Mouse (Mus musculus): ENCODE measurements around the gene Gm20388. TPM values are rescaled to one million over a fixed set of nuclear protein-coding genes. Genes with fewer than 3 reads are reported as not detected.

The Gm20388 gene
- polyA plus RNA-seq, 1 experiment: 18.7 TPM

DNA sequence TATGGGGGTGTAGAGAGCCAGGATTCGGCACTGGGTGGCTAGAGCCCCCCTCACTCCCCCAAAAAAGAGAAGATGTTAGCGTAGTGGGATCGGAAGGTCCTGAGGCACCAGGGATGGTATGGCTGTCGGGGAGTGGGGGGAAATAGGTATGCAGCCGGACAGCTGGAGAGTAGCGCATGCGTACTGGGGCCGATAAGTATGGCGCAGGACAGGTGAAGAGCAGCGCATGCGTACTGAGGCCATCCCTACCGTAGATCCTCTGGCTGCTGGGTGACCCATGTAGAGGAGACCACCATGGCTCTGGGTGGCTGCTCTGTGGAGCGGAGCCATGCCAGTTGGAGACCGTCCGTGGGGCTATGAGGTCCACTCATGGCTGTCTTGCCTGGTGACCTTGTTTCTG lies 585.8 kb downstream of the Gm20388 start:
- WGBS: 96% methylated on average over 15 of the region's 15 CpGs

DNA sequence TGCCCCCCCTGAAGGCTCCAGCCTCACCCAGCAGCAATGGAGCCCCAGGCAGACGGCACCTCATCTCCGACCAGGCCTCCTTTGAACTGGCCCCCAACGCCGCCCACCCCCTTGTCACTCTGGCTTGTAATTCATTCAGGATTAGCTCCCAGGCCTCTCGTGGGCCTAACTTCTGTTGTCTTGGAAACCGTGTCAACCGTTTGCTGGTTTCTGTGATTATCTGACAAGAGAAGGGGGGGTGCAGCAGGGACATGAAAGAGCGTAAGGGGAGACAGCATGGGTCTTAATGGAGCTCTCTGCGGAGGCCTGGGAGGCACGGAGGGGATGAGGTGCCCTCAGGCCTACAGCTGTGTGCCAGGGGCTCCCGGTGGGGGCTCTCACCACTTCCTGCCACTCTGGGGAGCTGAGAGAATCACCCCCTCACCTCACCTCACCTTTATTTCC lies 586.9 kb downstream of the Gm20388 start:
- H3K27me3 ChIP-seq (ENCODE audit: control insufficient read depth, insufficient read depth, low read length): no peaks in the 10 kb centered on the region
- H3K4me1 ChIP-seq (ENCODE audit: control insufficient read depth, insufficient read depth, low read length): peaks cover 74% of the 10 kb centered on the region
- no peak overlapping the region for H3K4me3 ChIP-seq (replicated peaks; ENCODE audit: insufficient read depth, low read depth, low read length)
- TF ChIP-seq POLR2A (IDR thresholded peaks at IDR 0.05; ENCODE audit: borderline replicate concordance, insufficient read depth, low read length) (no peak), CTCF (IDR thresholded peaks at IDR 0.05; ENCODE audit: borderline replicate concordance, insufficient read depth, low read depth, low read length) (no peak)
- H3K27ac ChIP-seq (ENCODE audit: insufficient read depth, low read length): peak overlapping the region; percentile 9; the same call in 1 of the 2 replicates
- 60% methylated on average over 11 of the region's 11 CpGs for WGBS
- DNase-seq: no peak

More for the DNA sequence above, 585.8 kb downstream of the Gm20388 start:
- no peak for DNase-seq
- no peaks in the 10 kb centered on the region for H3K27me3 ChIP-seq (ENCODE audit: control insufficient read depth, insufficient read depth, low read length)
- no peak for TF ChIP-seq POLR2A (IDR thresholded peaks at IDR 0.05; ENCODE audit: borderline replicate concordance, insufficient read depth, low read length)
- TF ChIP-seq CTCF (IDR thresholded peaks at IDR 0.05; ENCODE audit: borderline replicate concordance, insufficient read depth, low read depth, low read length): no peak
- H3K27ac ChIP-seq (ENCODE audit: insufficient read depth, low read length): no peak overlapping the region
- no peak overlapping the region for H3K4me3 ChIP-seq (replicated peaks; ENCODE audit: insufficient read depth, low read depth, low read length)
- H3K4me1 ChIP-seq (ENCODE audit: control insufficient read depth, insufficient read depth, low read length): peaks cover 78% of the 10 kb centered on the region

DNA sequence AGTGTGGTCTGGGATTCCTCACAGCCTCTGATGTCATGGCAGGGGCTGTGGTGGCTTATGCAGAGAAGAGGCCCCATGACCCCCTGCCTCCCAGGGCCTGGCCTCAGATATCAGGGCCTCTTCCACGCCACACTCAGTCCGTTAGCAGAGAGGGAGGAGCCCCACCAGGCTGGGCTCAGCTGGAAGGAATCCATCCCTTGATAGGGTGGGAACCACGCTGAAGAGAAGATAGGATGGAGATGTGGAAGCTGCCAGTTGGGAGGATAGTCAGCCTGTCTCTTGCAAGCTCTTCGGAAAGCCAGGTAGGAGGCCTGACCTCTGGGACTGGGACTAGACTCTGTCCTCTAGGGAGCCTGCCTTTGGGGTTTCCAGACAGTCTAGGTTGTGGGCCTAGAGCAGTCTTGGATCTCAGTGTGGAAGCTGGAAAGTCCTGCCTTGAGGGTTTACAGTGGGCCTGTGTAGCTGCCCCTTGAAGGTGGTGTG lies 587.7 kb downstream of the Gm20388 start:
- Histone ChIP-seq H3K4me3 (replicated peaks; ENCODE audit: insufficient read depth, low read depth, low read length) (peak overlapping the region; percentile 13), H3K27me3 (ENCODE audit: control insufficient read depth, insufficient read depth, low read length) (no peaks in the 10 kb centered on the region), H3K4me1 (ENCODE audit: control insufficient read depth, insufficient read depth, low read length) (peaks cover 70% of the 10 kb centered on the region), H3K27ac (ENCODE audit: insufficient read depth, low read length) (peak overlapping the region; percentile 82)
- TF ChIP-seq CTCF (IDR thresholded peaks at IDR 0.05; ENCODE audit: borderline replicate concordance, insufficient read depth, low read depth, low read length) (no peak), POLR2A (IDR thresholded peaks at IDR 0.05; ENCODE audit: borderline replicate concordance, insufficient read depth, low read length) (no peak)
- DNase-seq: peak in 1 of 2 experiments; percentile 52
- 35% methylated on average over 4 of the region's 4 CpGs for WGBS

DNA sequence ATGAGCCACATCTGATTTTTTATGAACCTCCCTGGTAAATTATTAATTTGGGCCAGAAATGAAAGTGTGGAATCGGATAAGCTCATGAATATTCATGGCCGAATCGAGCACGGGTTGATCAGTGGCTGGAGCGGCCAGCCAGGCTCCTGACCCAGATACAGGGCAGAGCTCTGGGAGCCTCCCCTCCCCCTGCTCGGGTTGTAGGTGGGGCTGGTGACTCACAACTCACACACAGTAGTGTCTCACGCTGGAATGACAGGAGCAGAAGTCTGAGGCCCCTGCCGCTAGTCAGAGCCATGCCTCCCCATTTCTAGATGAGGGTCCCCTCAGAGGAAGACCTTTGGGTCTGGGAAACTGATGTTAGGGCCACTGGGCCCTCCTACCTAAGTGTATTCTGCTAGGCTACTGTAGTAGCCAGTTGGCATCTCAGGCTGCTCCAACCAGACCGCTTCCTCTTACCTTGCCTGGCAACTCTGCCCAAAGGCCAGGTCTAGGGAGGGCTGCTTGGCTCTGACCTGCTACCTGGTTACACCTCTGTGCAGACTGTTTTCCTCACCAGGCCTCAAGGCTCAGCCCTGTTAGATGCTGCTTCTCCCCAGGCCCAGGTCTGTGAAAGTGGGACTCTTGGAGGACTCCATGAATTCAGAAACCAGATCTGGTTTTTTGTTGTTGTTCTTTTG lies 588.4 kb downstream of the Gm20388 start:
- no peaks in the 10 kb centered on the region for H3K27me3 ChIP-seq (ENCODE audit: control insufficient read depth, insufficient read depth, low read length)
- peak; percentile 84 to 90 for DNase-seq
- peaks cover 68% of the 10 kb centered on the region for H3K4me1 ChIP-seq (ENCODE audit: control insufficient read depth, insufficient read depth, low read length)
- peak overlapping the region; percentile 82 for H3K27ac ChIP-seq (ENCODE audit: insufficient read depth, low read length)
- WGBS: 5% methylated on average over 9 of the region's 9 CpGs
- peak overlapping the region; percentile 13 for H3K4me3 ChIP-seq (replicated peaks; ENCODE audit: insufficient read depth, low read depth, low read length)
- TF ChIP-seq CTCF (IDR thresholded peaks at IDR 0.05; ENCODE audit: borderline replicate concordance, insufficient read depth, low read depth, low read length): no peak
- TF ChIP-seq POLR2A (IDR thresholded peaks at IDR 0.05; ENCODE audit: borderline replicate concordance, insufficient read depth, low read length): peak; percentile 9; the same call in 1 of the 2 replicates

DNA sequence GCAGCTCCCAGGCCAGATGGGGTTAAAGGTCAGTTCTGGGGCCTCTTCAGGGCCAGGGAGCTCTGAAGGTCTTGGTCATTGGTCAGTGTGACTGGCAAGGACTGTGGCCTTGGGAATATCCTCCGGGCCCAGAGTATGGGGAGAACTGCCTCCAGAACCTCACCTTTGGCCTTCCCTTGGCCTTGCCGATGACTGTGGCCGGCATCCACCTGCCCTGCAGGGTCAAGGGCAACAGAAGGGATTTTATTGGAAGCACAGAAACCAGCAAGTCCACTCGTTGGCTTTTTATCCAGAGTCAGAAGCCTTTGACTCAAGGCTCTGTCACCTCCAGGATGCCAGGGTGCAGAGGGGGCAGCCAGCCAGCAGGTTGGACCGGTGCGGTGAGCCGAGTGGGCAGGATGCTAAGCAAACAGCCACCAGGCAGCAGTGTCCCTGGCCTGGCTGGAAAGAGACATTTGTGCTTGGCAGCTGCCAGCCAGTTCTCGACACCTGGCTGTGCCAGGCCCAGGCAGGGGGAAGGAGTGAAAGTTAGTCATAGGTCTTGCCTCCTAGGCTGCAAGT lies 590.1 kb downstream of the Gm20388 start:
- peak; percentile 68 to 69 for DNase-seq
- WGBS: 32% methylated on average over 8 of the region's 8 CpGs
- H3K4me1 ChIP-seq (ENCODE audit: control insufficient read depth, insufficient read depth, low read length): peaks cover 71% of the 10 kb centered on the region

DNA sequence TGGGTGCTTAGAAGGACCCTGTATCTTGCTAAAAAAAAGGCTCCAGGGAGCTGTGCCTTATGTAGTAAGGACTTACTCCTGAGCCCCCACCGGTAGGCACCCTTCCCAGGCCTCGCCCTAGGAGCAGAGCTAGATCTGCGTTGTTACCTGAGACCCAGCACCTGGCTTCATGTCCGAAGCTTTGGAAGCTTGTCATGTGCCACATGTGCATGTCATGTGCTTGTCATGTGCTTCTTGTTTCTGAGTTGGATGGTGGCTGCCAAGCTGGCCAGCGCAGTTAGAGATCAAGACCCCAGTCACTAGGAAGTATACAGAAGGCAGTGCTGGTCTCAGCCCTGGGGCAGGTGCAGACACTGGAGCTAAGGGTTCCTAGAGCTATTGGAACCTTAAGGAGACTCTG lies 590.8 kb downstream of the Gm20388 start:
- no peaks in the 10 kb centered on the region for H3K27me3 ChIP-seq (ENCODE audit: control insufficient read depth, insufficient read depth, low read length)
- no peak overlapping the region for H3K27ac ChIP-seq (ENCODE audit: insufficient read depth, low read length)
- DNase-seq: no peak
- TF ChIP-seq POLR2A (IDR thresholded peaks at IDR 0.05; ENCODE audit: borderline replicate concordance, insufficient read depth, low read length) (no peak), CTCF (IDR thresholded peaks at IDR 0.05; ENCODE audit: borderline replicate concordance, insufficient read depth, low read depth, low read length) (no peak)
- H3K4me3 ChIP-seq (replicated peaks; ENCODE audit: insufficient read depth, low read depth, low read length): no peak overlapping the region
- peaks cover 78% of the 10 kb centered on the region for H3K4me1 ChIP-seq (ENCODE audit: control insufficient read depth, insufficient read depth, low read length)
- 86% methylated on average over 5 of the region's 5 CpGs for WGBS

More for the DNA sequence above, 590.1 kb downstream of the Gm20388 start:
- no peaks in the 10 kb centered on the region for H3K27me3 ChIP-seq (ENCODE audit: control insufficient read depth, insufficient read depth, low read length)
- 0 out of 2 replicates have a peak overlapping the region, but pooled peaks have one; percentile 10 for H3K27ac ChIP-seq (ENCODE audit: insufficient read depth, low read length)
- no peak for TF ChIP-seq POLR2A (IDR thresholded peaks at IDR 0.05; ENCODE audit: borderline replicate concordance, insufficient read depth, low read length)
- no peak for TF ChIP-seq CTCF (IDR thresholded peaks at IDR 0.05; ENCODE audit: borderline replicate concordance, insufficient read depth, low read depth, low read length)
- no peak overlapping the region for H3K4me3 ChIP-seq (replicated peaks; ENCODE audit: insufficient read depth, low read depth, low read length)

DNA sequence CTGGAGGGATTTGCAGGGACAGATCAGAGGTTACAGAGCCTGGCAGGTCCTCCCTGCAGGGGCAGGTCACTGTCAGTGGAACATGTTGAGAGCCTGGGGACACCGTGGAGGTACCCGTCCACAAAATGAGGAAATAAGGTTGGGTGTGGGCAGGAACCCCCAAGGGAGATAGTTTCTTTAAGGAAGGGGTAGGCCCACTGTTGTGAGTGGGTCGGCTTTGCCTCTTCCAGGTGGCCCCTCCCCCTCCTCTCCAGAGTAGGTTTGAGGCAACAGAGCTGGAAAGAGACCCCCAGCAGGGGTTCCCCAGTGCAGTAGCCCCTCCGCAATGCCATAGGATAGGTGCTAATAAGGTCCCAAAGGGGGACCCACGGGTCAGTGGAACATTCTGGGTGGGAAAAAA lies 591.8 kb downstream of the Gm20388 start:
- H3K4me1 ChIP-seq (ENCODE audit: control insufficient read depth, insufficient read depth, low read length): peaks cover 74% of the 10 kb centered on the region
- no peaks in the 10 kb centered on the region for H3K27me3 ChIP-seq (ENCODE audit: control insufficient read depth, insufficient read depth, low read length)
- TF ChIP-seq POLR2A (IDR thresholded peaks at IDR 0.05; ENCODE audit: borderline replicate concordance, insufficient read depth, low read length) (no peak), CTCF (IDR thresholded peaks at IDR 0.05; ENCODE audit: borderline replicate concordance, insufficient read depth, low read depth, low read length) (no peak)
- no peak for DNase-seq
- H3K4me3 ChIP-seq (replicated peaks; ENCODE audit: insufficient read depth, low read depth, low read length): no peak overlapping the region
- WGBS: 69% methylated on average over 5 of the region's 5 CpGs
- no peak overlapping the region for H3K27ac ChIP-seq (ENCODE audit: insufficient read depth, low read length)
